Mouse (Mus musculus): ENCODE results near the gene Cd63. TPM values are rescaled to one million over a fixed set of nuclear protein-coding genes. Genes with fewer than 3 reads are reported as not detected.

Cd63 gene
- polyA plus RNA-seq, 2 experiments, result 448 to 957 TPM

- DNase-seq (ENCODE audit: low spot score), result peak; percentile 18
- no peaks in the 10 kb centered on the region for H3K27me3 ChIP-seq (ENCODE audit: control insufficient read depth, insufficient read depth, low read length)
- no peak for ATAC-seq (ENCODE audit: low FRiP score, low read depth)
- WGBS, result 70% methylated on average over 16 of the region's 16 CpGs
- no peak for TF ChIP-seq POLR2A (IDR thresholded peaks at IDR 0.05; ENCODE audit: borderline replicate concordance, extremely low read depth, insufficient read depth, insufficient read length)
- peak overlapping the region; percentile 46 for H3K4me2 ChIP-seq (replicated peaks; ENCODE audit: low read depth, low read length, severe bottlenecking)
- H3K9me3 ChIP-seq (ENCODE audit: control insufficient read depth, low read length), result no peaks in the 10 kb centered on the region
- H3K4me1 ChIP-seq (ENCODE audit: control insufficient read depth, insufficient read depth, low read length), result peaks cover 22% of the 10 kb centered on the region
- peak overlapping the region; percentile 71 for H3K4me3 ChIP-seq (replicated peaks; ENCODE audit: low read length)
- H3K27ac ChIP-seq (replicated peaks; ENCODE audit: low read depth, low read length), result no peak overlapping the region
- H3K36me3 ChIP-seq (ENCODE audit: control insufficient read depth, insufficient read depth, low read length), result peaks cover 17% of the 10 kb centered on the region
- H3K9ac ChIP-seq (ENCODE audit: low read depth, low read length, severe bottlenecking), result peak overlapping the region; percentile 64
These were observed 21.4 kb downstream of the Cd63 start for GRCm38 (mm10) chr10:128921883-128922821.

- 18% methylated on average over 1 of the region's 1 CpGs for WGBS
- ATAC-seq (ENCODE audit: low FRiP score, low read depth) (no peak), DNase-seq (ENCODE audit: low spot score) (no peak)
- H3K36me3 ChIP-seq (ENCODE audit: control insufficient read depth, insufficient read depth, low read length), result peaks cover 11% of the 10 kb centered on the region
- peak within 1 kb of the TSS; percentile 64 for H3K9ac ChIP-seq (ENCODE audit: low read depth, low read length, severe bottlenecking)
- H3K27me3 ChIP-seq (ENCODE audit: control insufficient read depth, insufficient read depth, low read length), result no peaks in the 10 kb centered on the region
- no peaks in the 10 kb centered on the region for H3K9me3 ChIP-seq (ENCODE audit: control insufficient read depth, low read length)
- no peak for TF ChIP-seq POLR2A (IDR thresholded peaks at IDR 0.05; ENCODE audit: borderline replicate concordance, extremely low read depth, insufficient read depth, insufficient read length)
- H3K4me3 ChIP-seq (replicated peaks; ENCODE audit: low read length), result peak within 1 kb of the TSS; percentile 71
- peak within 1 kb of the TSS; percentile 46 for H3K4me2 ChIP-seq (replicated peaks; ENCODE audit: low read depth, low read length, severe bottlenecking)
- peak within 1 kb of the TSS; percentile 80 for H3K27ac ChIP-seq (replicated peaks; ENCODE audit: low read depth, low read length)
- peaks cover 22% of the 10 kb centered on the region for H3K4me1 ChIP-seq (ENCODE audit: control insufficient read depth, insufficient read depth, low read length)
These were observed 21.9 kb downstream of the Cd63 start, which contains the start of gene Rdh5 for GRCm38 (mm10) chr10:128922822-128923012. Gene Rdh5, minus strand, starts transcription at chr10:128922888.

- TF ChIP-seq POLR2A (IDR thresholded peaks at IDR 0.05; ENCODE audit: borderline replicate concordance, extremely low read depth, insufficient read depth, insufficient read length), result peak; percentile 48; the same call in 1 of the 2 replicates
- H3K27me3 ChIP-seq (ENCODE audit: control insufficient read depth, insufficient read depth, low read length), result no peaks in the 10 kb centered on the region
- peaks cover 22% of the 10 kb centered on the region for H3K4me1 ChIP-seq (ENCODE audit: control insufficient read depth, insufficient read depth, low read length)
- peaks cover 7% of the 10 kb centered on the region; the same call in 1 of the 2 replicates for H3K36me3 ChIP-seq (ENCODE audit: control insufficient read depth, insufficient read depth, low read length)
- peak; percentile 92 for DNase-seq (ENCODE audit: low spot score)
- ATAC-seq (ENCODE audit: low FRiP score, low read depth), result peak; percentile 91
- peak overlapping the region; percentile 64 for H3K9ac ChIP-seq (ENCODE audit: low read depth, low read length, severe bottlenecking)
- 1% methylated on average over 33 of the region's 42 CpGs for WGBS
- H3K9me3 ChIP-seq (ENCODE audit: control insufficient read depth, low read length), result no peaks in the 10 kb centered on the region
- H3K4me2 ChIP-seq (replicated peaks; ENCODE audit: low read depth, low read length, severe bottlenecking), result peak overlapping the region; percentile 46
- peak overlapping the region; percentile 71 for H3K4me3 ChIP-seq (replicated peaks; ENCODE audit: low read length)
- peak overlapping the region; percentile 80 for H3K27ac ChIP-seq (replicated peaks; ENCODE audit: low read depth, low read length)
These were observed 22.4 kb downstream of the Cd63 start for GRCm38 (mm10) chr10:128923013-128923691.

GRCm38 (mm10) chr10:128923935-128924334, 23.1 kb downstream of the Cd63 start, which contains the start of gene Bloc1s1:
Gene Bloc1s1, minus strand, starts transcription at chr10:128924035.
- H3K27ac ChIP-seq (replicated peaks; ENCODE audit: low read depth, low read length), result peak within 1 kb of the TSS; percentile 80
- H3K27me3 ChIP-seq (ENCODE audit: control insufficient read depth, insufficient read depth, low read length), result no peaks in the 10 kb centered on the region
- H3K4me3 ChIP-seq (replicated peaks; ENCODE audit: low read length), result peak within 1 kb of the TSS; percentile 71
- DNase-seq (ENCODE audit: low spot score), result no peak
- TF ChIP-seq POLR2A (IDR thresholded peaks at IDR 0.05; ENCODE audit: borderline replicate concordance, extremely low read depth, insufficient read depth, insufficient read length), result no peak
- peaks cover 22% of the 10 kb centered on the region for H3K4me1 ChIP-seq (ENCODE audit: control insufficient read depth, insufficient read depth, low read length)
- peak within 1 kb of the TSS; percentile 46 for H3K4me2 ChIP-seq (replicated peaks; ENCODE audit: low read depth, low read length, severe bottlenecking)
- H3K9me3 ChIP-seq (ENCODE audit: control insufficient read depth, low read length), result no peaks in the 10 kb centered on the region
- 0 out of 2 replicates have a peak, but pooled peaks cover 7% of the 10 kb centered on the region for H3K36me3 ChIP-seq (ENCODE audit: control insufficient read depth, insufficient read depth, low read length)
- H3K9ac ChIP-seq (ENCODE audit: low read depth, low read length, severe bottlenecking), result peak within 1 kb of the TSS; percentile 64
- WGBS, result 64% methylated on average over 9 of the region's 9 CpGs
- ATAC-seq (ENCODE audit: low FRiP score, low read depth), result no peak

- Histone ChIP-seq H3K27me3 (ENCODE audit: control insufficient read depth, insufficient read depth, low read length) (peaks cover 12% of the 10 kb centered on the region), H3K36me3 (ENCODE audit: control insufficient read depth, insufficient read depth, low read length) (no peaks in the 10 kb centered on the region), H3K9me3 (ENCODE audit: control insufficient read depth, low read length) (no peaks in the 10 kb centered on the region), H3K4me1 (ENCODE audit: control insufficient read depth, insufficient read depth, low read length) (peaks cover 7% of the 10 kb centered on the region), H3K9ac (ENCODE audit: low read depth, low read length, severe bottlenecking) (no peak overlapping the region), H3K4me2 (replicated peaks; ENCODE audit: low read depth, low read length, severe bottlenecking) (no peak overlapping the region), H3K27ac (replicated peaks; ENCODE audit: low read depth, low read length) (no peak overlapping the region), H3K4me3 (replicated peaks; ENCODE audit: low read length) (no peak overlapping the region)
- no peak for TF ChIP-seq POLR2A (IDR thresholded peaks at IDR 0.05; ENCODE audit: borderline replicate concordance, extremely low read depth, insufficient read depth, insufficient read length)
- ATAC-seq (ENCODE audit: low FRiP score, low read depth) (no peak), DNase-seq (ENCODE audit: low spot score) (no peak)
- WGBS, result 31% methylated on average over 4 of the region's 4 CpGs
These were observed 27.6 kb downstream of the Cd63 start for GRCm38 (mm10) chr10:128928356-128928755.
